Mouse (Mus musculus) forebrain, embryonic 11.5 days (tissue): Measurements from ENCODE around the gene Tsc2. TPM values are rescaled to one million over a fixed set of nuclear protein-coding genes. Genes with fewer than 3 reads are reported as not detected.
"Not testable (repeated sequence)": the region's sequence is repeated elsewhere in the genome, so short reads cannot be mapped to it uniquely, and the experiment has no call there.

Source experiments
- ATAC-seq: fragments of 200-750 bp; cut with Nextera tagmentation; replicated peaks from 2 replicates; pipeline ENCODE4 v1.8.0; 2017; ENCODE audit warnings: moderate TSS enrichment; ENCODE audit not compliant: low FRiP score
- DNase-seq: peaks from one replicate; pipeline ENCODE4 v3.0.0-alpha.2; 2017; ENCODE audit warnings: low spot score
- H3K27ac ChIP-seq: fragments of 300-500 bp; sonication (generic); 2 replicates; pipeline ENCODE4 v1.5.1; 2014; ENCODE audit warnings: low read depth, low read length
- H3K27me3 ChIP-seq: fragments of 300-500 bp; sonication (generic); 2 replicates; pipeline ENCODE4 v1.6.1; 2014; ENCODE audit warnings: mild to moderate bottlenecking, low read length, mixed read lengths; ENCODE audit not compliant: control insufficient read depth, insufficient read depth
- H3K36me3 ChIP-seq: fragments of 300-500 bp; sonication (generic); 2 replicates; pipeline ENCODE4 v1.6.1; 2014; ENCODE audit warnings: mild to moderate bottlenecking, low read length, moderate library complexity, mixed read lengths; ENCODE audit not compliant: control insufficient read depth, insufficient read depth
- H3K4me1 ChIP-seq: fragments of 300-500 bp; sonication (generic); replicated peaks from 2 replicates; pipeline ENCODE4 v1.6.1; 2014; ENCODE audit warnings: low read length, mixed read lengths; ENCODE audit not compliant: control insufficient read depth, insufficient read depth
- H3K4me2 ChIP-seq: fragments of 300-500 bp; sonication (generic); 2 replicates; pipeline ENCODE4 v1.6.1; 2014; ENCODE audit warnings: low read depth, mild to moderate bottlenecking, low read length, moderate library complexity, mixed read lengths; ENCODE audit not compliant: severe bottlenecking
- H3K4me3 ChIP-seq: fragments of 300-500 bp; sonication (generic); 2 replicates; pipeline ENCODE4 v1.5.1; 2014; ENCODE audit warnings: low read depth, low read length
- H3K9ac ChIP-seq: fragments of 300-500 bp; sonication (generic); 2 replicates; pipeline ENCODE4 v1.6.1; 2014; ENCODE audit warnings: low read length
- H3K9me3 ChIP-seq: fragments of 300-500 bp; sonication (generic); 2 replicates; pipeline ENCODE4 v1.6.1; 2016; ENCODE audit warnings: low read length, mixed read lengths; ENCODE audit not compliant: control insufficient read depth
- WGBS: fragments of 180-500 bp; shearing (Covaris S2); extraction: QIAGEN DNeasy Blood & Tissue Kit; methylation state at CpG from one replicate; pipeline ENCODE4 v1.1.7; 2014; 5-methylcytosine and 5-hydroxymethylcytosine counted together
- polyA plus RNA-seq: library from polyadenylated mRNA; unstranded; fragments of >200 nt; fragmentation: Nextera tagmentation; extraction: Ambion mirVana; gene quantifications from 2 replicates; pipeline ENCODE4 v1.2.1, GENCODE M21; 2014

The Tsc2 gene
- polyA plus RNA-seq, 1 experiment from 2014 or later, result 87.4 TPM

- WGBS, result under 1% methylated on average over 80 of the region's 80 CpGs
- H3K4me1 ChIP-seq, result peaks cover 13% of the 10 kb centered on the region
- peak within 1 kb of the TSS; percentile 99 for H3K4me3 ChIP-seq
- DNase-seq (peak; percentile 96), ATAC-seq (peak; percentile 99)
- H3K4me2 ChIP-seq, result peak within 1 kb of the TSS; percentile 64
- H3K9me3 ChIP-seq, result no peaks in the 10 kb centered on the region
- H3K9ac ChIP-seq, result peak within 1 kb of the TSS; percentile 95
- no peaks in the 10 kb centered on the region for H3K27me3 ChIP-seq
- peak within 1 kb of the TSS; percentile 66 for H3K27ac ChIP-seq
- H3K36me3 ChIP-seq, result no peaks in the 10 kb centered on the region
Measured at GRCm38 (mm10) chr17:24669545-24670245, 37.3 kb upstream of the Tsc2 start, which contains the start of gene Zfp598. Gene Zfp598, plus strand, starts transcription at chr17:24669687.

DNA sequence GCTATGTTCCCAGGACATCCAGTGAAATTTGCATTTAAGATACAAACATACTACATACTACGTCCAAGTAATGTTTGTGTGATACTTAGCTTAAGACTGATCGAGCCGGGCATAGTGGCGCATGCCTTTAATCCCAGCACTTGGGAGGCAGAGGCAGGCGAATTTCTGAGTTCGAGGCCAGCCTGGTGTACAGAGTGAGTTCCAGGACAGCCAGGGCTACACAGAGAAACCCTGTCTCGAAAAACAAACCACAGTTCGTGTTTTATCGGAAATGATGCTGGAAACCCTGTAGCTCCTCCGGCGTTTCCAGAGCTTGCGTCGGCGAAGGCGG is 36.7 kb upstream of the Tsc2 start:
- not testable (repeated sequence) for H3K27me3 ChIP-seq, H3K27ac ChIP-seq, H3K36me3 ChIP-seq, H3K9me3 ChIP-seq, DNase-seq, ATAC-seq
- 12% methylated on average over 15 of the region's 15 CpGs for WGBS
- Histone ChIP-seq H3K9ac (peak overlapping the region; percentile 95), H3K4me3 (peak overlapping the region; percentile 99), H3K4me2 (peak overlapping the region; percentile 64), H3K4me1 (peaks cover 13% of the 10 kb centered on the region)

DNA sequence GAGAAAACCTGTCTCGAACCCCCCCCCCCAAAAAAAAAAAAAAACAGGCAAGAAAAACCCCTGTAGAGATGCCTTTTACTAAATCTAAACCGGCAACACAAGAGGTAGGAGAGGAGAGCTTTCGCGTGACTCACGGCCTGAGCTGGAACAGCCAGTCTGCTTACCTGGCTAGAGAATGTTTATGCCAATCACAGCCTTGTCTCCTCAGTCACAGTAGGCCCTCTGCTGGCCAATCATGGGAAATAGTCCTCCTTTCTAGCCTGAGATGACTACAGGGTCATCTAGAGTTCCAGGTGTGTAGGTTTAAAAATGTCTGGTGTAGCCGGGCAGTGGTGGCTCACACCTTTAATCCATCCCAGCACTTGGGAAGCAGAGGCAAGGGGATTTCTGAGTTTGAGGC is 35.0 kb upstream of the Tsc2 start:
- peak; percentile 66 for DNase-seq
- WGBS, result 37% methylated on average over 6 of the region's 6 CpGs
- H3K27me3 ChIP-seq, result no peaks in the 10 kb centered on the region

DNA sequence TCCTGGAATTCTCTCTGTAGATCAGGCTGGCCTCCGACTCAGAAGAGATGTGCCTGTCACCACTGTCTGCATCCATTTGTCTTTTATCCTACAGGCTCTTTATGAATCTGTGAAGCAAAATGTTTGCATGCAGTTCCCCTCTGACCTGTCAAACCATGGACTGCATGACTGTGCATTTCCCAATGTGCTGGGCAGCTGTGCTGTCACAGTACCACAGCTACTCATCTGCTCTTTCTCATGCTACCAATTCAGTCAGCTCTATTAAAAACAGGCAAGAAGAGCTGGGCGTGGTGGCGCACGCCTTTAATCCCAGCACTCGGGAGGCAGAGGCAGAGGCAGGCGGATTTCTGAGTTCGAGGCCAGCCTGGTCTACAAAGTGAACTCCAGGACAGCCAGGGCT is 34.6 kb upstream of the Tsc2 start:
- H3K9ac ChIP-seq, H3K36me3 ChIP-seq, DNase-seq, ATAC-seq, H3K27ac ChIP-seq, H3K4me3 ChIP-seq, H3K9me3 ChIP-seq, H3K4me2 ChIP-seq, H3K27me3 ChIP-seq: not testable (repeated sequence)
- peaks cover 13% of the 10 kb centered on the region for H3K4me1 ChIP-seq
- WGBS, result 79% methylated on average over 7 of the region's 7 CpGs

More for the DNA sequence above, 35.0 kb upstream of the Tsc2 start:
- Histone ChIP-seq H3K4me2 (no peak overlapping the region), H3K4me3 (no peak overlapping the region), H3K9me3 (no peaks in the 10 kb centered on the region), H3K36me3 (no peaks in the 10 kb centered on the region), H3K27ac (no peak overlapping the region), H3K4me1 (peaks cover 13% of the 10 kb centered on the region), H3K9ac (no peak overlapping the region)
- ATAC-seq, result no peak

DNA sequence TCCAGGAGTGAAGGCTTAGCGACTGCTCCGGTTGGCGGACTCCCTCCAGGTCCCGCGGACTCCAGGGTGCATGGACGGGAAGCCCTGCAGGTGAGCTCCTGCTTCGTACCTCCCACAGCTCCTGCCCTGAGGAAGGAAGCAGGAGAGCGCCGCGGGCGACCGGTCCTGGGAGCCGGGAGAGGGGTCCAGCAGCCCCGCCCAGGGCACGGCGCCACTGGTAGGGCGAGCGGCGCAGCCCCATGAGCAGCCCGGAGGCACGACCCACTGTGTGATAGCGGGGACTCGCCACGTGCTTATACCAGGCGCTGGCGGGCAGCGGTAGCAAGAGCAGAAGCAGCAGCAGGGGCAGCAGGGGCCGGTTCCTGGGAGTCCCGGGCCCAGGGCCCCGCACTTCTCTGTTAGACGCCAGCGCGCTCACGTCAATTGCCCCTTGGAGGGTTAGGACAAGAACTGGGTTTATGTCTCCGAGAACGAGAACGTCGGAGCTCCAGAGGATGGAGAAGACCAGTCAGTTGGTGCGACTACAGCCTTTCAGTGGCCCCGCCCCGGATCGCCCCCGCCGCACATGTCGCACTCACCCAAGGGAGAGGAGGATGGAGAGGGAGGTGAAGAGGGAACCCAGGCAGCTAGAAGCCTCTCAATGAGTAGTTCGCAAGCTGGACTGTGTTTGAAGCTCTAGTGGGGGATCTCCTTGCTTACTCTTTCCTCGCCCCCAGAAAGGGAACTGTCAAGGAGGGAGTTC is 25.8 kb upstream of the Tsc2 start, which contains the start of gene Npw:
TSS of gene Npw (minus strand) at position 441 of the 742 bp plus-strand sequence.
- Histone ChIP-seq H3K4me1 (peaks cover 6% of the 10 kb centered on the region; the same call in 1 of the 2 replicates), H3K27me3 (peaks cover 27% of the 10 kb centered on the region), H3K27ac (no peak within 1 kb of the TSS), H3K9me3 (no peaks in the 10 kb centered on the region), H3K4me3 (peak within 1 kb of the TSS; percentile 33), H3K4me2 (peak within 1 kb of the TSS; percentile 65), H3K9ac (peak within 1 kb of the TSS; percentile 51; the same call in 1 of the 2 replicates), H3K36me3 (no peaks in the 10 kb centered on the region)
- 2% methylated on average over 47 of the region's 47 CpGs for WGBS
- DNase-seq, result peak; percentile 67
- 0 out of 2 replicates have a peak, but pooled peaks have one; percentile 12 for ATAC-seq

DNA sequence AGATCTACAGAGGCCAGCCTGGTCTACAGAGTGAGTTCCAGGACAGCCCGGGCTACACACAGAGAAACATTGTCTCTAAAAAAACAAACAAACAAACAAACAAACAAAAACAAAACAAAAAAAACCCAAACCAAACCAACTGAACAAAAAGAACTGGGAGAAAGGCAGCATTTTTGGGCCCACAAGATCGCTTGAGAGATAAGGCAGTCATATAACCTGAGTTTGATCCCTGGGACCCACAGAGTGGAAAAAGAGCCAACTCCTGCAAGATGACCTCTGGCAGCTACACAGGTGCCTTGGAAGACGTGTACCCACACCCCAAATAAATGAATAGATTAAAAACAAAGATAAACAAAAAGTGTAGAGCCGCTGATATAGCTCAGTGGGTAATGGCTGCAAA is 22.5 kb upstream of the Tsc2 start:
- H3K4me1 ChIP-seq, result peaks cover 6% of the 10 kb centered on the region
- H3K4me3 ChIP-seq, result no peak overlapping the region
- peaks cover 32% of the 10 kb centered on the region for H3K27me3 ChIP-seq
- no peak overlapping the region for H3K4me2 ChIP-seq
- H3K36me3 ChIP-seq, result no peaks in the 10 kb centered on the region
- H3K9ac ChIP-seq, result no peak overlapping the region
- DNase-seq (no peak), ATAC-seq (no peak)
- H3K27ac ChIP-seq, result no peak overlapping the region
- no peaks in the 10 kb centered on the region for H3K9me3 ChIP-seq
- 80% methylated on average over 4 of the region's 4 CpGs for WGBS

- peak; percentile 63 for ATAC-seq
- H3K4me3 ChIP-seq, result no peak overlapping the region
- H3K4me2 ChIP-seq, result peak overlapping the region; percentile 44
- H3K36me3 ChIP-seq, result no peaks in the 10 kb centered on the region
- peaks cover 32% of the 10 kb centered on the region for H3K27me3 ChIP-seq
- no peaks in the 10 kb centered on the region for H3K9me3 ChIP-seq
- H3K27ac ChIP-seq, result no peak overlapping the region
- 6% methylated on average over 19 of the region's 19 CpGs for WGBS
- H3K9ac ChIP-seq, result peak overlapping the region; percentile 39
- H3K4me1 ChIP-seq, result peaks cover 13% of the 10 kb centered on the region
- peak; percentile 92 for DNase-seq
Measured at GRCm38 (mm10) chr17:24653967-24654710, 21.7 kb upstream of the Tsc2 start.

- Histone ChIP-seq H3K4me3 (no peak overlapping the region), H3K9ac (no peak overlapping the region), H3K27me3 (peaks cover 11% of the 10 kb centered on the region), H3K9me3 (no peaks in the 10 kb centered on the region), H3K36me3 (no peaks in the 10 kb centered on the region), H3K27ac (no peak overlapping the region), H3K4me1 (peaks cover 8% of the 10 kb centered on the region), H3K4me2 (no peak overlapping the region)
- WGBS, result 61% methylated on average over 3 of the region's 3 CpGs
- ATAC-seq (no peak), DNase-seq (no peak)
Measured at GRCm38 (mm10) chr17:24651835-24652234, 19.4 kb upstream of the Tsc2 start.
